Mouse (Mus musculus) heart, postnatal 36 days (tissue): ENCODE measurements at regions not wholly inside any gene's neighbourhood (a gene's known extent, or its start where the extent isn't known, plus 50 kb on each side); places are given as distances from the start of the nearest gene placed in this dataset.
"Not testable (repeated sequence)": the region's sequence is repeated elsewhere in the genome, so short reads cannot be mapped to it uniquely, and the experiment has no call there.

Experiments used
- DNase-seq, 2 experiments: peaks; one replicate each; pipeline ENCODE4 v3.0.0; 2021 to 2022
- intact Hi-C: fragments of 180-260 bp; cut with DNase I; formaldehyde crosslinking; loops from one replicate; pipeline ENCODE4 v1.15.1; 2025

DNA sequence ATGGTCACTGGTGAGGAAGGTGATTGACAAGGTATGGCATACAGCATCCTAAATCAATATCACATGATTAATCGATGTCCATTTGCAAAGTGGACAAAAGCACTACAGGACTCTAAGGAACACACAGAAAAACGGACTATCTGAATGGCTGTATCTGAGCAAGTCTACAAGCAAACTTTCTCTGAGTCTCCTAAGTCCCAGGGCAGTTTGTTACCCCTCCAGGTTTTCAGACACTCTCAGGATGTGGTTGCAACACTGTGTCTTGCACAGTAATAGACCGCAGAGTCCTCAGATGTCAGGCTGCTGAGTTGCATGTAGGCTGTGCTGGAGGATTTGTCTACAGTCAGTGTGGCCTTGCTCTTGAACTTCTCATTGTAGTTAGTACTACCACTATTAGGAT, 540.2 kb upstream of the Zfp386 start:
- intact Hi-C loops, result not testable (repeated sequence)

GRCm38 (mm10) chr12:115508615-115509342, 538.7 kb upstream of the Zfp386 start:
- intact Hi-C loops, result not testable (repeated sequence)

More for the DNA sequence above, 540.2 kb upstream of the Zfp386 start:
- DNase-seq, result not testable (repeated sequence)

DNA sequence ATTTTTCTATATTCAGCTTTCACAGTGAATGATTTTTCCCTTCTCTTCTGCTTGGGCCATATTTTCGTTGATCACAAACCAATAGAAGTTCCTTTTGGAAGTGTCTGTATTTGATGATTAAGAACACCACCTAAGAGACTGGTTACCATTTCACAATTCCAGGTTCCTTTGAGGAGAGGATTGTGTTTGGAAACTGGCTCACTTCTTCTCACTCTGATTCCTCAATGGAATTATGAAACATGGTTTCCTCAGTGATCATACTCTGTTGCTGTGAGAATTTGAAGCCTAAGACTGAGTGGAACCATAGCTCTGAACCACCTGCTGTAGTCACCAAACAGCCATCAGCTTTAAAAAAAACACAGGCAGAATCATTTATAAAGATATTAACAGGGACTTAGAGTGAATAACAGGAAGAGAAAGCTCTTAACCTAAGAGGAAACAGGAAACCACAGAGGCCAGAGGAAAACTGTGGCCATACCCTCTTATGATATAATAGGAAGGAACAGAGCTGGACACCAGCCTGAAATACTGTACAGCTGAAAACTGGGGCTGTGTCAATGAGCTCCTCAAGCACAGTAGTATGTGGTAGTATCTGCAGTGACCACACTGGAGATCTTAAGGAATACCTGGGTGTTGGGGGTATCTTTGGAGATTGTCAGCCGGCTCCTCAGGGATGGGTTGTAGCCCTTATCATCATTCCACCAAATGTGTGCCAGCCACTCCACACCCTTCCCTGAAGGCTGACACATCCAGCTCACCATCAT, 528.6 kb upstream of the Zfp386 start:
- DNase-seq, intact Hi-C loops: not testable (repeated sequence)

More at GRCm38 (mm10) chr12:115508615-115509342, 538.7 kb upstream of the Zfp386 start:
- not testable (repeated sequence) for DNase-seq

DNA sequence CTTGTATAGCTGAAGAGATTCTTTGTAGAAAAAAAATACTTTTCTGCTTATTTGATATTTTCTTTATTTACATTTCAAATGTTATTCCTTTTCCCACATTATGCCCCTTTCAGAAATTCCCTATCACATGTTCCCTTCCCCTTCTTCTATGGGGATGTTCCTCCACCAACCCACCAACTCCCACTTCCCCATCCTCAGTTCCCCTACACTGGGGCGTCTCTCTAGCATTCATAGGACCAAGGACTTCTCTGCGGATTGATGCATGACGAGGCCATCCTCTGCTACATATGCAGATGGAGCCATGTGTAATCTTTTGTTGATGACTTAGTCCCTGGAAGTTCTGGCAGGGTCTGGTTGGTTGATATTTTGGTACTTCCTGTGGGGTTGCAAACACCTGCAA, 520.5 kb upstream of the Zfp386 start:
- intact Hi-C loops, result no loop called here
- DNase-seq, result no peak

DNA sequence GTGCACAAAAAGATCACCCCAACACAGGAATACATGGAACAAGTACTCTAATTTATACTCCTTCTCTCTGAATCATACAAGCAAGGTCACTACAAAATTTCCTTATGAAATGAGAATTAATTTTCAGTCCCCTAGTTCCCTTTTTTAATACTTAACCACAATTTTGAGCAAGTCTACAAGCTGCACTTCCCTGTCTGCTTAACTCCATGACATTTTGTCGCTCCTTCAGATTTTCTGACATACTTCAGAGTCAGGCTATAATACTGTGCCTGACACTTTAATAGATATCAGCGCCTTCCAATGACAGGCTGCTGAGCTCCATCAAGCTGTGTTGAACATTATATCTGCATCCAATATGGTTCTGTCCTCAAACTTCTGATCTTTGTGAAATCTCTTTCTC, 505.0 kb upstream of the Zfp386 start:
- intact Hi-C loops, result no loop called here
- no peak for DNase-seq

DNA sequence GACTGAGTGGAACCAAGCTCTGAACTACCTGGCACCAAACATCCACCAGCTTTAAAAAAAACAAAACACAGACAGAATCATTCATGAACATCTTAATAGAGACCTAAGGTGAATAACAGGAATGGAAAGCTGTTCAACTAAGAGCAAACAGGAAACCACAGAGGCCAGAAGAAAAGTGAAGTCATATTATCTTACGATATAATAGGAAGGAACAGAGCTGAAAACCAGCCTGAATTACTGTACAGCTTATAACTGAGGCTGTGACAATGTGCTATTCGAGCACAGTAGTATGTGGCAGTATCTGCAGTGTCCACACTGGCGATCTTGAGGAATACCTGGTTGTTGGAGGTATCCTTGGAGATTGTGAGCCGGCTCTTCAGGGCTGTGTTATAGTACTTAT, 480.6 kb upstream of the Zfp386 start:
- intact Hi-C loops, DNase-seq: not testable (repeated sequence)

DNA sequence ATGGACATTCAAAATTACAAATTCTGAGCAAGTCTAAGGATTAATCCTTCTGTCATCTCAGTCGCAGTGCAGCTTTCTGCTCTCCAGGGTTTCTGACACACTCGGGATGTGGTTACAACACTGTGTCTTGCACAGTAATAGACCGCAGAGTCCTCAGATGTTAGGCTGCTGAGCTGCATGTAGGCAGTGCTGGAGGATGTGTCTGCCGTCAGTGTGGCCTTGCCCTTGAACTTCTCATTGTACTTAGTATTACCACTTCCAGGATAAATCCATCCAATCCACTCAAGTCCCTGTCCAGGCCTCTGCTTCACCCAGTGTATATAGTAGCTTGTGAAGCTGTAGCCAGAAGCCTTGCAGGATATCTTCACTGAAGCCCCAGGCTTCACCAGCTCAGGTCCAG, 454.5 kb upstream of the Zfp386 start:
- intact Hi-C loops, result loop anchor here (5.0 kb wide), 1 partner anchor 239 kb away; no protein-coding TSS in a partner anchor
- not testable (repeated sequence) for DNase-seq

- DNase-seq, result no peak
- intact Hi-C loops, result no loop called here
Measured at GRCm38 (mm10) chr12:115603763-115604162, 443.8 kb upstream of the Zfp386 start.

DNA sequence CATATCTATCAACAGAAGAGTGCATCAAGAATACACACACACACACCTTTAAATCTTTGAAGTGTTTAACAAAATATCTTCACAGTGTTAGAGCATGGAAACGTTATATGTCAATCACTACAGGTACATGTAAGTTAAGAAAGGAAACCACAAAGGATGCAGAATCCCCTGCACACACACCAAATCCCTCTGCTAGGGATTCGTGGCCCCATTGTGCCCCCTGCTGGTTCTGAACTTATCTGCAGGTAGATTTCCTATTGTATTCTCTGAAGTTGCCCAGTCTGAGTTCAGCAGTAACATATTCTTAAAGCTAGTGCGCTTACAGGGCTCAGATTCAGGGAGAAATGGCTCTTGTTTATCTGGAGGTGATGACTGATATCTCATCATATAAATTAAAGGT, 442.6 kb upstream of the Zfp386 start:
- intact Hi-C loops, result no loop called here
- no peak for DNase-seq

DNA sequence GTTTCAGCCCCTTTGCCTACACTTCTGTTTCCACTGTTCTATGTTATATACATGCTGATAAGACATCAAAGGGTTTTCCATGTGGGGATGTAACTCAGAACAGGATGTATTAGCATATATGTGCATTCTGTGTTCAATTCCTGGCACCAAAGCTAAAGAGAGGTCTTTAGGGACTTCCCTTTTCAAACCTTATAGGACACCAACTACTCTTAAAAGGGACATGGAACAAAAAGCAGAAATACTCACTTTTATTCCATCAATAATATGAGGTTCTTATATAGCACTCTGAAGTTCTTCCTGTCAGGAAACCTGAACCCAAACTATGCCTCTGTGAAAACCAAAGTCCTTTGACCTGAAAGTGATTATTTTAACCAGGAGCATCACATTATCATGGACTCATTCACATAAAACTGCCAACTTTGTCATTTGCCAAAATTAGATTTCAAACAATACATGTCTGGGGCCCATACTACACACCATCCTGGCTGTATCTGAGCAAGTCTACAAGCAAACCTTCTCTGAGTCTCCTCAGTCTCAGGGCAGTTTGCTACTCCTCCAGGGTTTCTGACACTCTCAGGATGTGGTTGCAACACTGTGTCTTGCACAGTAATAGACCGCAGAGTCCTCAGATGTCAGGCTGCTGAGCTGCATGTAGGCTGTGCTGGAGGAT, 424.8 kb upstream of the Zfp386 start:
- DNase-seq, intact Hi-C loops: not testable (repeated sequence)

DNA sequence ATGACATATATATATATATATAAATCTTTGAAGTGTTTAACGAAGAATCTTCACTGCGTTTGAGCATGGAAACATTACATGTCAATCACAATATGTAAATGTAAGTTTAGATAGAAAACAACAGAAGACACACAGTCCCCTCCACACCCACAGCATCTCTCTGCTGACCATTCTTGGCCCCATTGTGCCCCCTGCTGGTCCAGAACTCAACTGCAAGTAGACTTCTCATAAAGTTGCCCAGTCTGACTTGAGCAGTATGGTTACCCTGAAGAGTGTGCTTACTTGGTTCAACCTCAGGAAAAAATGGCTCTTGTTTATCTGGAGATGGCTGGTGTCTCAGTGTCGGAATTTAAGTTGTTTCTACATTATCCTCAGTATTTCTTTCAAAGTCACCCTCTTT, 423.3 kb upstream of the Zfp386 start:
- intact Hi-C loops, result no loop called here
- no peak for DNase-seq

DNA sequence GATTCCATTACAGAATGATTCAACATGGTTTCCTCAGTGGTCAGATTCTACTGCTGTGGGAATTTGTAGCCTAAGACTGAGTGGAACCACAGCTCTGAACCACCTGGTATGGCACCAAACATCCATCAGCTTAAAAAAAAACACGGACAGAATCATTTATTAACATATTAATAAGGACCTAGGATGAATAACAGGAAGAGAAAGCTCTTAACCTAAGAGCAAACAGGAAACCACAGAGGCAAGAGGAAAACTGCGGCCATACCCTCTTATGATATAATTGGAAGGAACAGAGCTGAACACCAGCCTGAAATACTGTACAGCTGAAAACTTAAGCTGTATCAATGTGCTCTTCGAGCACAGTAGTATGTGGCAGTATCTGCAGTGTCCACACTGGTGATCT, 399.9 kb upstream of the Zfp386 start:
- intact Hi-C loops, result no loop called here
- DNase-seq, result no peak

DNA sequence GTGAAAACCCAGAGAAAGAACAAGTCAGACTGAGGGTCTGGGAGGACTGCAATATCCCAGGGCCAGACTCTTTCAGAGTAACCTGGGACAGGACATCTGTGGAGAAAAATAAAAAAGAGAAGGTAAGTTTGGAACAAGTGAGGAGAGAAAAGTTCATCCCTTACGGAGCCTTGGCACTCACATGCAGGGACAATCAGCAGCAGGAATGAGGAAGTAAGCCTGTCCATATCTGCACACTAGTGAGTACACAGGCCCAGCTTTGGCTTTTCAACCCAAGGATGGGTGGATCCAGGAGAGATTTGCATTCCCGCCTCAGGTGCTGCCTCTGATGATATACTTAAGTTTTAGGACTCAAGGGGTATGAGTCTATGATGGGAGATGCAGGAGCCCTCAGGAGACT, 399.4 kb upstream of the Zfp386 start:
- intact Hi-C loops, DNase-seq: not testable (repeated sequence)

GRCm38 (mm10) chr12:115655781-115656180, 391.7 kb upstream of the Zfp386 start:
- intact Hi-C loops, result no loop called here
- DNase-seq, result no peak

DNA sequence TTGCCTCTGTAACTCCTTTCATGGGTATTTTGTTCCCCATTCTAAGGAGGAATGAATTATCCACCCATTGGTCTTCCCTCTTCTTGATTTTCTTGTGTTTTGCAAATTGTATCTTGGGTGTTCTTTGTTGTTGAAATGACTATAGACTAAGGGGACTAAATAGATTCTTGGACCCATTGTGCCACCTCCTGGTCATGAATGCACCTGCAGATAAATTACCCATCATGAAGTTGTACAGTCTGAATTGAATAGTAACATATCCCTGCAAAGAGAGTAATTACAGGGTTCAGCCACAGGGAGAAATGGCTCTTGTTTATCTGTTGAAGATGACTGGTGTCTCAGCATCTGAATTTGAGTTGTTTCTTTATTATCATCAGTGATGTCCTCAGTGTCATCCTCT, 383.4 kb upstream of the Zfp386 start:
- DNase-seq, intact Hi-C loops: not testable (repeated sequence)

DNA sequence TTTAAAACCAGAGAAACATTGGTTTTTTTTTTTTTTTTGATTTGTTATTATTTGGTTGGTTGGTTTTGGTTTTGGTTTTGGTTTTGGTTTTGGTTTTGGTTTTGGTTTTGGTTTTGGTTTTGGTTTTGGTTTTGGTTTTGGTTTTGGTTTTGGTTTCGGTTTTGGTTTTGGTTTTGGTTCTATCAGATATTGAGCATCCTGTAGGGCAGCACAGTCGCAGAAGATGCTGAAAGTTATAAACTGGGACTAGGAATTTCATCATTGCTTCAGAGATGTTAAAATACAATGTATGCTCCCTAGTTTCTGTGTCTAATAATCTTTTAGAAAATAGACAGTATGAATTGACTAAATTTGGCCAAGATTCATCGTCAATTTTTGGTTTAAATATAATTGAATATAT, 375.8 kb upstream of the Zfp386 start:
- intact Hi-C loops, result not testable (repeated sequence)

GRCm38 (mm10) chr12:115691801-115692200, 355.7 kb upstream of the Zfp386 start:
- DNase-seq, result no peak

More for the DNA sequence above, 375.8 kb upstream of the Zfp386 start:
- not testable (repeated sequence) for DNase-seq

GRCm38 (mm10) chr12:115709813-115710212, 337.7 kb upstream of the Zfp386 start:
- DNase-seq, intact Hi-C loops: not testable (repeated sequence)

More at GRCm38 (mm10) chr12:115691801-115692200, 355.7 kb upstream of the Zfp386 start:
- intact Hi-C loops, result no loop called here

DNA sequence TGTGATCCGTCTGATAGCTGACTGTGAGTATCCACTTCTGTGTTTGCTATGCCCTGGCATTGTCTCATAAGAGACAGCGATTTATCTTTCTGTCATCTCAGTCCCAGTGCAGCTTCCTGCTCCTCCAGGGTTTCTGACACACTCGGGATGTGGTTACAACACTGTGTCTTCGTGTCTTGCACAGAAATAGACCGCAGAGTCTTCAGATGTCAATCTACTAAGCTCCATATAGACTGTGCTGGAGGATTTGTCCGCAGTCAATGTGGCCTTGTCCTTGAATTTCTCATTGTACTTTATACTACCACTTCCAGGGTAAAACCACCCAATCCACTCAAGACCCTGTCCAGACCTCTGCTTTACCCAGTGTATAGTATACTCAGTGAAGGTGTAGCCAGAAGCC, 305.5 kb upstream of the Zfp386 start:
- DNase-seq, intact Hi-C loops: not testable (repeated sequence)

DNA sequence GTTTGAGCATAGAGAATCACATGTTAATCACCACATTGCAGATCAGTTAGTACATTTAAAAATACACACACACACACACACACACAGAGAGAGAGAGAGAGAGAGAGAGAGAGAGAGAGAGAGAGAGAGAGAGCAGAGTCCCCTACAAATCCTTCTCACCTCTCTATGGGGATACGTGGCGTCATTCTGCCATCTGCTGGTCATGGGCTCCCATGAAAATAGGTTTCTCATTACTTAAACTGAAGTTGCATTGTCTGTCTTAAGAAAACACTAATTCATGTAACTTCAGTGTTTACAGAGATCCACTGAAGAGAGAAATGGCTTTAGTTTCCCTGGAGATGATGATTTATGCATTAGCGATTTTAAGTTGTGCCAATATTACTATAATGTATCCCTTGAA, 297.9 kb upstream of the Zfp386 start:
- DNase-seq, result not testable (repeated sequence)

DNA sequence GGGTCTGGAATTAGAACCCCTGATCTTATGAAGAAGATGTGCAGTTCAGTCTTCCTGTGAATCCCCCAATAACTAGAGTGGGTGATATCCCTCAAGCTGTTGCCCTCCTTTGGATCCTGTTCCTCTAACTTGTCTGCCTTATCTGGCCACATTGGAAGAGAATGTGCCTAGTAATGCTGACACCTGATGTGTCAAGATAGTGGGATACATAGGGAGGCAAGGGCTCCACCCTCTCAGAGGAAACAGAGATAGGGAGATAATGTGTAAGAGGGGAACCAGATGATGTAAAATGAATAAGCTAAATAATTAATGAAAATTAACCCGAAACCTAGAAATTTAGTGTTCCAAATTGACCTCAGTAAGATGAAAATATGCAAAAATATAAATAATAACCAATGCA, 294.4 kb upstream of the Zfp386 start:
- DNase-seq, intact Hi-C loops: not testable (repeated sequence)

More for the DNA sequence above, 297.9 kb upstream of the Zfp386 start:
- intact Hi-C loops, result not testable (repeated sequence)
